Comparison of ENCODE assay signal across 7 mouse cellular contexts in the genomic region with DNA sequence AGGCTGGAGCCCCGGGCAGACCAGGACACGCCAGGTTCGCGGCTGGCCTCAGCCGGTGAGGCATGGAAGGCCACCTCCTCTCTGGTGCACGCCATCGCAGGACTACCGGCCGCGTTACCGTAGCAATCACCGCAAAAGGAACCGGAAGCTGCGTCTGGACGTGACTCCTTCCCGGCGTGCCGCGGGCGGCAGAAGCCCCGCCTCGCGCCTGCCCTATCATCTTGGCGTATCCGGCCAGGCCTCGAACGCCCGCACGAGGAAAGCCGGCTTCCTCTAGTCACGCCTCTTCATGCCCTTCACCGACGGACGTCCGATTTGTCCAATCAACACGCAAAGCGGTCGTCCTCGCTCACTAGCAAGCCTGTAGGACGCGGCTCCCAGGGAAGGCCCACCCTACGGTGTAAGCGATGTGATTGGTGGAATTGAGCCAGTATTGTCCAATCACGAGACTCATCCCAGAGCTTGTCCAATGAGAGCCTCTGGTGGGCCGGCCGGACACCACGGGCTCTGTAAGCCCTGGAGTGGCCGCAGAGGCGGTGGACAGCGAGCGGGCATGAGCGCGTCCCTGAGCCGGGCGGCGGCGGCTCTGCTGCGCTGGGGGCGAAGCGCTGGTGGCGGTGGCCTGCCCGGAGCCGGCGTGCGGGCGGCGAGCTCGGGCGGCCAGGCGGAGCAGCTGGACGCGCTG. TPM values are rescaled to one million over a fixed set of nuclear protein-coding genes. Genes with fewer than 3 reads are reported as not detected.
DNase-seq lines count a peak whose midpoint lies in the region; ATAC-seq lines count a peak whose summit lies in the region.

Glrx5 (plus strand) TSS at position 542 of the 685 bp plus-strand sequence.

- DNase-seq in adrenal gland, postnatal 14 days, result peak; percentile 99
- peak; percentile 100 for DNase-seq in embryonic facial prominence, embryonic 11.5 days (ENCODE audit: low spot score)
- DNase-seq in kidney, adult 11 months, result peak; percentile 100
- peak; percentile 95 for DNase-seq in limb, embryonic 10.5 days (ENCODE audit: low spot score)
- peak; percentile 94 for DNase-seq in spleen, adult 12 weeks (ENCODE audit: low spot score)

- H3K27ac ChIP-seq in embryonic facial prominence, embryonic 11.5 days (replicated peaks; ENCODE audit: low read depth, low read length), result peak within 1 kb of the TSS; percentile 59
- H3K27ac ChIP-seq in limb, embryonic 10.5 days, result peak within 1 kb of the TSS; percentile 88
- H3K27ac ChIP-seq in midbrain, embryonic 13.5 days, result peak within 1 kb of the TSS; percentile 84

- peaks cover 2% of the 10 kb centered on the region; the same call in 1 of the 2 replicates for H3K4me1 ChIP-seq in embryonic facial prominence, embryonic 11.5 days (ENCODE audit: control insufficient read depth, insufficient read depth, low read length)
- H3K4me1 ChIP-seq in limb, embryonic 10.5 days, result peaks cover 46% of the 10 kb centered on the region
- H3K4me1 ChIP-seq in midbrain, embryonic 13.5 days (replicated peaks), result peaks cover 46% of the 10 kb centered on the region

- no peaks in the 10 kb centered on the region for H3K9me3 ChIP-seq in embryonic facial prominence, embryonic 11.5 days (replicated peaks; ENCODE audit: control insufficient read depth, low read length)
- H3K9me3 ChIP-seq in limb, embryonic 10.5 days (replicated peaks), result no peaks in the 10 kb centered on the region
- H3K9me3 ChIP-seq in midbrain, embryonic 13.5 days, result no peaks in the 10 kb centered on the region

- ATAC-seq in embryonic facial prominence, embryonic 11.5 days (replicated peaks; ENCODE audit: insufficient number of reproducible peaks, low FRiP score, low TSS enrichment, low read depth), result peak; percentile 99
- peak; percentile 76 for ATAC-seq in granulocyte monocyte progenitor cell, adult 5-6 weeks (replicated peaks; ENCODE audit: poor library complexity, severe bottlenecking)
- ATAC-seq in midbrain, embryonic 13.5 days, result peak; percentile 99

- H3K9ac ChIP-seq in embryonic facial prominence, embryonic 11.5 days (replicated peaks; ENCODE audit: low read length), result peak within 1 kb of the TSS; percentile 87
- H3K9ac ChIP-seq in midbrain, embryonic 13.5 days (replicated peaks), result peak within 1 kb of the TSS; percentile 89

- peak within 1 kb of the TSS; percentile 92 for H3K4me3 ChIP-seq in embryonic facial prominence, embryonic 11.5 days (ENCODE audit: low read depth, low read length)
- peak within 1 kb of the TSS; percentile 82 for H3K4me3 ChIP-seq in limb, embryonic 10.5 days
- peak within 1 kb of the TSS; percentile 74 for H3K4me3 ChIP-seq in midbrain, embryonic 13.5 days (replicated peaks)

- peaks cover 3% of the 10 kb centered on the region; the same call in 1 of the 2 replicates for H3K36me3 ChIP-seq in embryonic facial prominence, embryonic 11.5 days (replicated peaks; ENCODE audit: control insufficient read depth, insufficient read depth, low read depth, low read length)
- peaks cover 29% of the 10 kb centered on the region for H3K36me3 ChIP-seq in limb, embryonic 10.5 days
- peaks cover 24% of the 10 kb centered on the region for H3K36me3 ChIP-seq in midbrain, embryonic 13.5 days

- peak within 1 kb of the TSS; percentile 83 for H3K4me2 ChIP-seq in embryonic facial prominence, embryonic 11.5 days (ENCODE audit: low read depth, low read length)
- peak within 1 kb of the TSS; percentile 91 for H3K4me2 ChIP-seq in midbrain, embryonic 13.5 days (replicated peaks)

- under 1% methylated on average over 71 of the region's 72 CpGs for WGBS in embryonic facial prominence, embryonic 11.5 days
- WGBS in limb, embryonic 10.5 days, result under 1% methylated on average over 72 of the region's 72 CpGs
- WGBS in midbrain, embryonic 13.5 days, result under 1% methylated on average over 72 of the region's 72 CpGs

- H3K27me3 ChIP-seq in embryonic facial prominence, embryonic 11.5 days (ENCODE audit: control insufficient read depth, insufficient read depth, low read length), result no peaks in the 10 kb centered on the region
- no peaks in the 10 kb centered on the region for H3K27me3 ChIP-seq in limb, embryonic 10.5 days (ENCODE audit: low read depth, poor library complexity, severe bottlenecking)
- no peaks in the 10 kb centered on the region for H3K27me3 ChIP-seq in midbrain, embryonic 13.5 days

RNA-seq across cellular contexts. Expression of gene Glrx5, which starts in this region (rescaled TPM):
- total RNA-seq in adrenal gland, postnatal 14 days (2021), result 172 and 183 TPM in 2 replicates
- polyA plus RNA-seq in embryonic facial prominence, embryonic 11.5 days (2014; fragmentation: Nextera tagmentation; extraction: Ambion mirVana), result 188 and 190 TPM in 2 replicates
- total RNA-seq in granulocyte monocyte progenitor cell, adult 5-6 weeks (2014; fragmentation: Nextera tagmentation), result 50.7 and 56.1 TPM in 2 replicates
- 27.2 and 29.8 TPM in 2 replicates for total RNA-seq in granulocyte monocyte progenitor cell, adult 5-6 weeks (2017)
- polyA plus RNA-seq in limb, embryonic 10.5 days (2016; fragmentation: Nextera tagmentation; extraction: Ambion mirVana), result 215 and 255 TPM in 2 replicates
- 139 and 148 TPM in 2 replicates for polyA plus RNA-seq in midbrain, embryonic 13.5 days (2015; fragmentation: Nextera tagmentation; extraction: Ambion mirVana)

Comparison
In these comparisons a context has a peak if more than half of its experiments do, and no peak if none do; other contexts are left out.
1. Peak in every context shown above with its lines: DNase-seq, ATAC-seq, H3K4me3 ChIP-seq and H3K27ac ChIP-seq.